Mouse (Mus musculus): ENCODE results near the gene Lamc2.
A peak's percentile ranks its signal among the peaks of the same experiment; 100 is the strongest.
"Not testable (repeated sequence)": the region's sequence is repeated elsewhere in the genome, so short reads cannot be mapped to it uniquely, and the experiment has no call there.

Lamc2 gene

DNA sequence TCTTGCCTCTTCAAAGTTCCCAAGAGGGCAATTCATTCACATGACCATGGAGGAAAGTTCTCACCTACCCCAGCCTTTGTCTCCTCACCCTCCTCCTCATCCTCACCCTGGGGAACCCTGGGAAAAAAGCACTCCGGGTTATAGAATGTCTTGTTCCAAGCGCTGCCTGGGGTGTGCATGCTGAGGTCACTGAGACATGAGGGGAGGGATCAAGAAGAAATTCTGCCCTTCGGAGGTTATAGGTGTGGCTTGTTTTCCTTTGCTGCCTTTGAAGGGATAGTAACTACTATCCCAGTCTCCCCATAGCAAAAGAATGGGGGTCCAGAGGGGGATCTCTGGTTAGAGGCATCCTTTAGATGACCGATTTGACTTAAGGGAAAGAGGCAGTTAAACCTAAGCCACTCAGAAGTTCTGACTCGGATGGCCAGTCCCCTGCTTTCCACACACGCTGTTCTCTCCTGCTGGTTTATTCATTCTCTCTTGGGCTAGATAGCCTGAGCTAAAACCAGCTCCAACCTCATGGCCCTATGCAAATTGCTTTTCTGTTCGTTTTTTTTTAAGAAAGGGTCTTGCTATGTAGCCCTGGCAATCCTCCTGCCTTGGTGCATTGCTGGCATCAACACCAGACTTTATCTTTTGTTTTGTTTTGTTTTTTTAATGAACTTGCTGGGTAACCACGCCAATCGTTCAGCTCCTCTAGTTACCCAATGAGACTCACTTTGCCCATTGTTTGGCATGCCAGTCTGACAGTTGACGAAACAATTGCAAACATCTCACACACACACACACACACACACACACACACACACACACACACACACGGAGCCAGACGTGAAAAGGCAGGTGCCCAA lies 91.8 kb downstream of the Lamc2 start:
- DNase-seq, result no peak

- no peak for DNase-seq
Observed at GRCm38 (mm10) chr1:153093581-153093980, 92.7 kb downstream of the Lamc2 start.

GRCm38 (mm10) chr1:153093172-153093571 lies 93.1 kb downstream of the Lamc2 start:
- no peak for DNase-seq

DNA sequence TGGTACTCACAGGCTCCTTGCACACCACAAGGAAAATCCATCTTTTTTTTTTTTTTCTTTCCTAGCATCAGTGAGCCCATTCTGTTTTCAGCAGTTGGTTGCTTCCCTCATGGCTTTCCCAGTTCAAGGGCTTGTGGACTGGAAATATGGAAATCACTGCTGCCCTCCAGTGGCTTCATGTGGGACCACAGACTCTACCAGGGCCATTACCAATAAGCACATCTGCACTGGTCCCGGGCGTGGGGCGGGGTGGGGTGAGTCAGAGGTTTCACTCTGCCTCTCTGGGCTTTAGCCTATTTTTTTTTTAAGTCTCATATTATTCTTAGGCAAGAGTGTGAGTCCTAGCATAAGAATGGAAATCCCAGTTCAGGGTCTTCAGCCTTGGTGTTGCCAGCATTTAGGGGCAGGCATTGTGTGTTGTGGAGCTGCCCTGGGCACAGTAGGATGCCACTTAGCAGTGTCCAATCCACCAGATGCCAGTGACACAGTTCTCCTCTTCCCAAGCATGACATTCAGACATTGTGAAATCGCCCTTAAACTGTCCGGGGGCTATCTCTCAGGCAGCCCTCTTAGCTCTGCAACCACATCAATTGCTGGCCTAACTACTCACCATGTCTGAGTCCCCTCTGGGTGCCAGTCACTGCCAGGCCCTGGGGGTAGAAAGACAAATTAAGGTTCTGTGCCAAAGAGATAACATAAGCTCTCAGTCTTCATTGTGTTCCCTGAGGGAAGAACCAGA lies 93.8 kb downstream of the Lamc2 start:
- peak; percentile 51 for DNase-seq

DNA sequence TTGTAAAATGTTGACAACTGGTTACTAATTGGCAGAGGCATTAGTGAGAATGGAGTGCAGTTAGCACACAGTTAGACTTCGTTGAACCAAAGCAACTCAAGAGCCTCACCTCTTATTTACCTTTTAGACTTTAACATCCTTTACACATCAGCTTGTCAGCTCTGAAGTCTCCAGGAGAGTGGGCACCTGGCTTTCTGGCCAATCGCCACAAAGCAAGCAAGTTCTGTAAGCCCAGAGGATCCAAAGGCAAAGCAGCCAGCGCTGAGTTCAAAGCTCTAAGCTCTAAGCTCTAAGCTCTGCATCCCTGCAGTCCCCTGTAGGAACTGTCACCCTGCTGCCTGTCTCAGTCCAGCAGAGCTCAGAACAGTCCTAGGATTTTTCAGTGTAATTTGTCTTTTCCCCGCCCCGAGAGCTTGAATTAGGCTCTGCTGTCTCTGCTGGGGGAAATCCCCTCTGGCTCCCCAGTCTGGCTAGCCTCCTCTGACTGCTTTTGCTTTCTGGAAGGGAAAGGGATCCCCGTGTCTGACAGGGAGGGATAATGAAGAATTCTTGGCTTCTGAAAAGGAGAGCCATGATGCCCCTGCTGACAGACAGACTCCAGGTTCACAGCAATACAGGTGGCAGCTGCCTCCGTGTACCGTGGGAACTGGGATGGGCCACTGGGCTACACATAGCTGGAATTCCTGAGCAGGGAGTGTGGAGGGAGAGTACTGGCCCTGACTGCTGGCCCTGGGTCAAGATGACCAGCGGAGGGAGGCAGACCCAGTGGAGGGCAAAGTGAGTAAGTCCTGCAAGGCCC lies 94.6 kb downstream of the Lamc2 start:
- DNase-seq, result no peak

GRCm38 (mm10) chr1:153090807-153091206 lies 95.4 kb downstream of the Lamc2 start:
- DNase-seq, result no peak

DNA sequence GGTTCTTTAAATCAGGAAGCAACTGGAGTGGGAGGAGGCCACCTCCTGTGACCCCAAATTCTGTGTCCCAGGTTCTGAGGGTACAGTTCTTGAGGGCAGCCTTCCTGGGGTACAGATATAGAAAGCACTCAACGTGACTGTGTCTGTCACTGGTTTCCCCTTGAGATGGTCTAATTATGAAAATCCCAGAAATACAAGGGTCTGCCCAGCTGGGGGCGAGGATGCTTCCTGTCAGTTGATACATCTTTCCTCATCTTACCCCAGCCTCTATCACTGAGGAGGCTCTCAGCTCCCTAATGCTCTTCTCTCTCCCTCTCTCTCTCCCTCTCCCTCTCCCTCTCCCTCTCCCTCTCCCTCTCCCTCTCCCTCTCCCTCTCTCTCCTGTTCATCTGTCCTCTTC lies 96.2 kb downstream of the Lamc2 start:
- DNase-seq, result no peak

DNA sequence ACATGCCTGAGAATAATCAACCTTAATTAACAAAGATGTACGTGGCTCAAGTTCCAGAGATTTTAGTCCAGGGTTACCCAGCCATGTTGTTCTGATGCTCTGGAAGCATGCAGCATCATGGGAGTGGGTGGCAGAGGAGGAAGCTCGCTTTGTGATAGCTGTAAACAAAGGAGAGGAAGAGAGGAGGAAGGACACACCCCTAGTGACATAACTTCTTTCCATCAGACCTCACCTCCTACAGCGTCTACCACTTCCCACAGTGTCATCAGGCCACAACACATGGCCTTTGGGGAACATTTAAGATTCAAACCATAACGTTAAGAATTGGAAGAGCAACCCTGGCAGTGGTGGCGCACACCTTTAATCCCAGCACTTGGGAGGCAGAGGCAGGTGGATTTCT lies 98.5 kb downstream of the Lamc2 start:
- DNase-seq, result no peak

- no peak for DNase-seq
Observed at GRCm38 (mm10) chr1:153085198-153085597, 101.0 kb downstream of the Lamc2 start.

- DNase-seq, result no peak
Observed at GRCm38 (mm10) chr1:153084191-153084590, 102.1 kb downstream of the Lamc2 start.

GRCm38 (mm10) chr1:153083233-153083632 lies 103.0 kb downstream of the Lamc2 start:
- DNase-seq, result not testable (repeated sequence)

- DNase-seq, result no peak
Observed at GRCm38 (mm10) chr1:153075955-153076354, 110.3 kb downstream of the Lamc2 start.

DNA sequence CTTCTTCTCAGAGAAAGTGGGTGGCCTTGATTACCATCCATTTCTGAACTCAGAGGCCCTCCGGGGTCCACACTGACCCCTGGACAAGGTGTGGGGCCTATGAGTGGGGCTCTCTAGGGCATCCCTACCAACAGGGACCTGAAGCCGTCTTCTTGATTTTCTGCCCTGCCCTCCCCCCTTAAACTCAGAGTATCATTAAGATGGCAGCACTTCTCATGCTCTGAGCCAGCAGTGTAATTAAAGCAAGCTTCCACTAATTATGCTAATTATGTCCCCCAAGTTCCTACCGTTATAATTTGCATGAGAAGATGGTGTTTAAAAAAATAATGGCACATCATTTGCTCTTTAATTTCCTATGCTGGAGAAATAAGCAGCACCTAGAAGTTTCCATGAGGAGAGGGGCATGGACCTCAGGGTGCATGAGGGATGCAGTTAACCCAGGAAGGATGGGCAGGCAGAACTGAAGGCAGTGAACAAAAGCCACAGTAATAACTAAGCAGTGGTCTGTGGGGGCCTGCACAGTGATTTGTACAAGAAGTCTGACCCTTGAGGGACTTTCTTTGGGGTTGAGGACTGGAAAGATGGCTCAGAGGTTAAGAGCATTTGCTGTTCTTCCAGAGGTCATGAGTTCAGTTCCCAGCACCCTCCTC lies 111.0 kb downstream of the Lamc2 start:
- DNase-seq, result no peak

DNA sequence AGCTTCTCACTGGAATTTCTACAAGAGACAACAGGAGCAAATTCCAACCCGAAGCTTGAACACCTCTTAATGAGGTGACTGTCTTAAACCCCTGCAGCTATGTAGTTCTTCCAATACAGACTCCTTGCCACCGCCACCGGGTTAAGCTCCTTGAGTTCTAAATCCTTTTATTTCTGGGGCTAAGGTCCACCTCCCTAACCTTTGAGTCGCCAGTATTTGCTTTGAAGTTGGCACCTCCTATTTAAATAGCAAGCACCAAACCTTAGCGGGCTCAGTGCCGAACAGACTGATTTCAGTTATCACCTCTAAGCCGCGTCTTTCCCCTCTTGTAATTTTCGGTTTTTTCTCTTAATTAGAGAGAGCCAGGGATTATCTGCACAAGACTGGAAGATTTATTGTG lies 112.8 kb downstream of the Lamc2 start:
- DNase-seq, result no peak
